Mouse (Mus musculus): ENCODE measurements around the gene Ntrk3. TPM values are rescaled to one million over a fixed set of nuclear protein-coding genes. Genes with fewer than 3 reads are reported as not detected.

The Ntrk3 gene
- 0.21 to 7.4 TPM (median 0.76 TPM) in 3 replicates for total RNA-seq (2017)

GRCm38 (mm10) chr7:78737614-78738210, at the start of gene Ntrk3:
Gene Ntrk3, minus strand, starts transcription at chr7:78738012.
- ATAC-seq (replicated peaks; ENCODE audit: insufficient number of reproducible peaks, low FRiP score, low TSS enrichment, poor library complexity, severe bottlenecking), result no peak

GRCm38 (mm10) chr7:78785906-78786305, 48.1 kb upstream of the Ntrk3 start:
- ATAC-seq (replicated peaks; ENCODE audit: insufficient number of reproducible peaks, low FRiP score, low TSS enrichment, poor library complexity, severe bottlenecking), result no peak

GRCm38 (mm10) chr7:78782639-78783581, 45.1 kb upstream of the Ntrk3 start, which contains the start of the genes Mrps11 and Mrpl46:
Gene Mrps11, plus strand, starts transcription at chr7:78783119.
Gene Mrpl46, minus strand, starts transcription at chr7:78783531.
- peak; percentile 98 for ATAC-seq (replicated peaks; ENCODE audit: insufficient number of reproducible peaks, low FRiP score, low TSS enrichment, poor library complexity, severe bottlenecking)

- no peak for ATAC-seq (replicated peaks; ENCODE audit: insufficient number of reproducible peaks, low FRiP score, low TSS enrichment, poor library complexity, severe bottlenecking)
These were observed 40.9 kb upstream of the Ntrk3 start for GRCm38 (mm10) chr7:78778741-78779140.

GRCm38 (mm10) chr7:78770936-78771335, 33.1 kb upstream of the Ntrk3 start:
- ATAC-seq (replicated peaks; ENCODE audit: insufficient number of reproducible peaks, low FRiP score, low TSS enrichment, poor library complexity, severe bottlenecking), result no peak

- no peak for ATAC-seq (replicated peaks; ENCODE audit: insufficient number of reproducible peaks, low FRiP score, low TSS enrichment, poor library complexity, severe bottlenecking)
These were observed 31.4 kb upstream of the Ntrk3 start for GRCm38 (mm10) chr7:78769075-78769652.

GRCm38 (mm10) chr7:78767929-78768531, 30.2 kb upstream of the Ntrk3 start:
- ATAC-seq (replicated peaks; ENCODE audit: insufficient number of reproducible peaks, low FRiP score, low TSS enrichment, poor library complexity, severe bottlenecking), result no peak

GRCm38 (mm10) chr7:78766019-78766683, 28.3 kb upstream of the Ntrk3 start:
- ATAC-seq (replicated peaks; ENCODE audit: insufficient number of reproducible peaks, low FRiP score, low TSS enrichment, poor library complexity, severe bottlenecking), result no peak; the same call in 1 of the 2 replicates

- ATAC-seq (replicated peaks; ENCODE audit: insufficient number of reproducible peaks, low FRiP score, low TSS enrichment, poor library complexity, severe bottlenecking), result no peak
These were observed 27.4 kb upstream of the Ntrk3 start for GRCm38 (mm10) chr7:78765215-78765631.

- ATAC-seq (replicated peaks; ENCODE audit: insufficient number of reproducible peaks, low FRiP score, low TSS enrichment, poor library complexity, severe bottlenecking), result no peak
These were observed 26.0 kb upstream of the Ntrk3 start for GRCm38 (mm10) chr7:78763801-78764200.

GRCm38 (mm10) chr7:78754458-78755000, 16.7 kb upstream of the Ntrk3 start:
- ATAC-seq (replicated peaks; ENCODE audit: insufficient number of reproducible peaks, low FRiP score, low TSS enrichment, poor library complexity, severe bottlenecking), result no peak

GRCm38 (mm10) chr7:78753752-78754457, 16.1 kb upstream of the Ntrk3 start:
- ATAC-seq (replicated peaks; ENCODE audit: insufficient number of reproducible peaks, low FRiP score, low TSS enrichment, poor library complexity, severe bottlenecking), result no peak

GRCm38 (mm10) chr7:78752961-78753360, 15.1 kb upstream of the Ntrk3 start:
- no peak for ATAC-seq (replicated peaks; ENCODE audit: insufficient number of reproducible peaks, low FRiP score, low TSS enrichment, poor library complexity, severe bottlenecking)

GRCm38 (mm10) chr7:78743731-78744385, 6.0 kb upstream of the Ntrk3 start:
- no peak for ATAC-seq (replicated peaks; ENCODE audit: insufficient number of reproducible peaks, low FRiP score, low TSS enrichment, poor library complexity, severe bottlenecking)

- ATAC-seq (replicated peaks; ENCODE audit: insufficient number of reproducible peaks, low FRiP score, low TSS enrichment, poor library complexity, severe bottlenecking), result no peak
These were observed 1.7 kb upstream of the Ntrk3 start for GRCm38 (mm10) chr7:78739351-78740000.

- no peak for ATAC-seq (replicated peaks; ENCODE audit: insufficient number of reproducible peaks, low FRiP score, low TSS enrichment, poor library complexity, severe bottlenecking)
These were observed 616 bp downstream of the Ntrk3 start for GRCm38 (mm10) chr7:78737196-78737595.

GRCm38 (mm10) chr7:78731391-78731790, 6.4 kb downstream of the Ntrk3 start:
- ATAC-seq (replicated peaks; ENCODE audit: insufficient number of reproducible peaks, low FRiP score, low TSS enrichment, poor library complexity, severe bottlenecking), result no peak

All from monocyte, adult 5-6 weeks (primary cell).